In genomic region chr2:122855354-122855753, GRCm38 (mm10) we compare ENCODE assay signal across 19 mouse cellular contexts.
DNase-seq lines count a peak whose midpoint lies in the region; ATAC-seq lines count a peak whose summit lies in the region.
"Had no signal": no experiment of that assay in that cellular context is flagged by ENCODE, and none has a peak within 500 bp of the region (broad histone marks: within the 10 kb centered on the region; RNA-seq: fewer than 3 reads in every experiment).

No protein-coding gene starts in this region.

- 35% methylated on average over 3 of the region's 3 CpGs for WGBS in heart, embryonic 10.5 days
- WGBS in heart, embryonic 14.5 days: 17% methylated on average over 3 of the region's 3 CpGs
- WGBS in hindbrain, embryonic 12.5 days: 85% methylated on average over 3 of the region's 3 CpGs

- H3K4me1 ChIP-seq in heart, embryonic 10.5 days: peaks cover 24% of the 10 kb centered on the region
- peaks cover 16 to 25% of the 10 kb centered on the region in 2 experiments for H3K4me1 ChIP-seq in heart, embryonic 14.5 days (ENCODE audit: control insufficient read depth in 2 of 2, insufficient read depth in 2 of 2, low read length in 2 of 2)
- 0 out of 2 replicates have a peak, but pooled peaks cover 4% of the 10 kb centered on the region for H3K4me1 ChIP-seq in hindbrain, embryonic 12.5 days
- H3K4me1 ChIP-seq: embryonic facial prominence, embryonic 15.5 days; intestine, embryonic 15.5 days had no signal

- peak; percentile 64; the same call in 1 of the 2 replicates for ATAC-seq in heart, embryonic 14.5 days (ENCODE audit: insufficient number of reproducible peaks, insufficient read depth, low FRiP score, low read depth)
- no peak for ATAC-seq in hindbrain, embryonic 12.5 days (ENCODE audit: low FRiP score)
- ATAC-seq: forebrain, embryonic 14.5 days; intestine, embryonic 15.5 days had no signal

- H3K9ac ChIP-seq in heart, embryonic 14.5 days (ENCODE audit: low read length): no peak overlapping the region
- H3K9ac ChIP-seq in hindbrain, embryonic 12.5 days: no peak overlapping the region
- H3K9ac ChIP-seq: embryonic facial prominence, embryonic 15.5 days; hindbrain, embryonic 14.5 days; intestine, embryonic 15.5 days had no signal

- H3K4me3 ChIP-seq in heart, embryonic 10.5 days: no peak overlapping the region
- H3K4me3 ChIP-seq in heart, embryonic 14.5 days (ENCODE audit: control insufficient read depth in 1 of 2, insufficient read depth in 1 of 2, low read depth in 1 of 2, low read length in 2 of 2): no peak overlapping the region
- no peak overlapping the region for H3K4me3 ChIP-seq in hindbrain, embryonic 12.5 days
- H3K4me3 ChIP-seq: embryonic facial prominence, embryonic 15.5 days; erythroblast, embryonic 14.5 days; forebrain, embryonic 10.5 days; intestine, embryonic 15.5 days had no signal

- H3K27me3 ChIP-seq in heart, embryonic 10.5 days (ENCODE audit: insufficient read depth, poor library complexity, severe bottlenecking): no peaks in the 10 kb centered on the region
- H3K27me3 ChIP-seq in heart, embryonic 14.5 days (ENCODE audit: control insufficient read depth, insufficient read depth, low read length): no peaks in the 10 kb centered on the region
- H3K27me3 ChIP-seq in hindbrain, embryonic 12.5 days: no peaks in the 10 kb centered on the region
- H3K27me3 ChIP-seq: embryonic facial prominence, embryonic 15.5 days; intestine, embryonic 15.5 days had no signal

- no peaks in the 10 kb centered on the region for H3K36me3 ChIP-seq in heart, embryonic 10.5 days
- no peaks in the 10 kb centered on the region for H3K36me3 ChIP-seq in heart, embryonic 14.5 days (ENCODE audit: control insufficient read depth, insufficient read depth, low read length)
- H3K36me3 ChIP-seq in hindbrain, embryonic 12.5 days: no peaks in the 10 kb centered on the region
- H3K36me3 ChIP-seq: embryonic facial prominence, embryonic 15.5 days; forebrain, embryonic 10.5 days; intestine, embryonic 15.5 days had no signal

- H3K9me3 ChIP-seq in heart, embryonic 10.5 days: no peaks in the 10 kb centered on the region
- no peaks in the 10 kb centered on the region for H3K9me3 ChIP-seq in heart, embryonic 14.5 days (ENCODE audit: control insufficient read depth, low read length)
- H3K9me3 ChIP-seq in hindbrain, embryonic 12.5 days (replicated peaks): no peaks in the 10 kb centered on the region
- H3K9me3 ChIP-seq: embryonic facial prominence, embryonic 15.5 days; forebrain, embryonic 10.5 days; intestine, embryonic 15.5 days had no signal

- DNase-seq in heart, adult 9 months (ENCODE audit: low spot score in 2 of 2): peak; percentile 2 to 6
- DNase-seq in heart, embryonic 10.5 days (ENCODE audit: low spot score): no peak
- DNase-seq in heart, postnatal 10 days: peak; percentile 10 to 41
- no peak for DNase-seq in gastrocnemius, adult 18-20 months (ENCODE audit: low spot score)
- DNase-seq: adrenal gland, adult 8-10 months; cerebellum, adult 11 months; cerebellum, adult 8-10 months; cerebellum, postnatal 14 days; embryo, embryonic 11 days; gastrocnemius, postnatal 14 days; kidney, adult 18-20 months had no signal

- peak overlapping the region; percentile 85 for H3K27ac ChIP-seq in heart, embryonic 10.5 days
- H3K27ac ChIP-seq in heart, embryonic 14.5 days (replicated peaks in 1 of 2; ENCODE audit: control insufficient read depth in 1 of 2, insufficient read depth in 1 of 2, low read depth in 2 of 2, low read length in 2 of 2): peak overlapping the region; percentile 76 to 93
- H3K27ac ChIP-seq in hindbrain, embryonic 12.5 days: no peak overlapping the region
- H3K27ac ChIP-seq: embryonic facial prominence, embryonic 15.5 days; forebrain, embryonic 10.5 days; hindbrain, embryonic 14.5 days; intestine, embryonic 15.5 days had no signal

- no peak overlapping the region; the same call in 1 of the 2 replicates for H3K4me2 ChIP-seq in heart, embryonic 14.5 days (ENCODE audit: low read length)
- H3K4me2 ChIP-seq in hindbrain, embryonic 12.5 days (replicated peaks): no peak overlapping the region
- H3K4me2 ChIP-seq: embryonic facial prominence, embryonic 15.5 days; hindbrain, embryonic 14.5 days; intestine, embryonic 15.5 days had no signal

- intact Hi-C loops in heart, postnatal 10 days (cut with DNase I): no loop called here

Comparison
In these comparisons a context has a peak if more than half of its experiments do, and no peak if none do; other contexts are left out.
1. DNase-seq: peak in heart, adult 9 months (2 of 2) and heart, postnatal 10 days (2 of 2); none in heart, embryonic 10.5 days (single experiment) and gastrocnemius, adult 18-20 months (single experiment).